Mouse (Mus musculus) CD4-positive, CD25-positive, alpha-beta regulatory T cell, adult 2 months (primary cell): Measurements from ENCODE around the gene Gpr26.

Experiments used
- DNase-seq: peaks from one replicate; pipeline ENCODE4 v3.0.0-alpha.2; 2012; ENCODE audit warnings: low read depth, low spot score

The Gpr26 gene

GRCm38 (mm10) chr7:131966023-131966915 is at the start of gene Gpr26:
Gpr26 (plus strand) TSS chr7:131966460.
- DNase-seq = no peak

DNA sequence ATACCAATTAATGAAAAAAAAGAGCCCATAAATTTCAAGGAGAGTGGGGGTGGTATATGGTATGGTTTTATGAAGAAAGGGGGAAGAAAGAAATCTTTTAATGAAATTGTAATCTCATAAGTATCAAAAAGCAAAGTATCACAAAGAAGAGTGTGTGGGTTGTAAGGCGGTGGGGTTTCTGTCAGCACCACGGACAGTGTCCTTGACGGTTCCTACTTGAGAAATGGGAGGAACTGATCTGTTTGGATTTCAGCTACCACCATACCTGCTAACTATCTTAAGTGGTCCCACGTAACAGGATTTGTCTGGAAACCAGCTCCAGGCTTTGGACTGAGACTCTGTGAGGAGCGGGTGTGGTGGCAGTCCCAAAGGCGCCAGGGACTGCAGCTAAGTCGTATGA is 48.9 kb upstream of the Gpr26 start:
- no peak for DNase-seq

- no peak for DNase-seq
Observed at GRCm38 (mm10) chr7:131927288-131928050, 38.8 kb upstream of the Gpr26 start.

GRCm38 (mm10) chr7:131937611-131938010 is 28.6 kb upstream of the Gpr26 start:
- no peak for DNase-seq

GRCm38 (mm10) chr7:131951131-131951530 is 15.1 kb upstream of the Gpr26 start:
- DNase-seq = no peak

GRCm38 (mm10) chr7:131953402-131953801 is 12.9 kb upstream of the Gpr26 start:
- no peak for DNase-seq

DNA sequence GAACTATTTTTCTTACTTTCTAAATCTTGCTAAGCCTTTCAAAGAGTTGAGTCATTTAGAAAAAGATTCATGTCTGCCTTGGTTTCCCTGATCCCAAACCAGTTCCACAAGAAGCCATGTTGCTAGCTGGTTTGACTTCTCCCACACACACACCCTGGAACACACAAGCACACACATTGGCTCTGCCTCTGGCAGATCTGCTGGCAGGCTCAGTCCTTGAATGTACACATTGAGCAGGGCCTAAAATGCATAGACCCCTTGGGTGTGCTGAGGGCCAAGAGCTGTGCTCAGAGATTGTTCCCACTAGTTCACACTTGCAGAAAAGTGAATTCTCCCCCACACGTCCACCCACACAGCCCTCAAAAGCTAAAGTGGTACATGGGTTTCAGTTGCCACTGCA is 7.6 kb upstream of the Gpr26 start:
- no peak for DNase-seq

DNA sequence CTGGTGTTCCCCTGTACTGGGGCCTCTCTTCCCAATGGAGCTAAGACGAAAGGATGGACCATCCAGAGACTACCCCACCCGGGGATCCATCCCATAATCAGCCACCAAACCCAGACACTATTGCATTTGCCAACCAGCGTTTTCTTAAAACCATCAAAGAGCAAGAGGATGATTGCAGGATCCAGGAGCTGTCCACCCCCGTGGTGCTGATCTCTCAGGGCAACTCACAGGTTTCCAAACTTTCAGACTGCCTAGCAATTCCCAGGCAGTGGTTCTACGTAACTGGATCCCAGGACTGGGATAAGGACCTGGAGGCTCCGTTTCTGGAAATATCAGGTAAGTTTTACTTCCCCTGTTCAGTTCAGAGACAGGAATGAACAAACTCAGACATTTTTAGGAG is 5.7 kb upstream of the Gpr26 start:
- DNase-seq = no peak

- DNase-seq = no peak
Observed at GRCm38 (mm10) chr7:131966916-131967494, 745 bp downstream of the Gpr26 start.

DNA sequence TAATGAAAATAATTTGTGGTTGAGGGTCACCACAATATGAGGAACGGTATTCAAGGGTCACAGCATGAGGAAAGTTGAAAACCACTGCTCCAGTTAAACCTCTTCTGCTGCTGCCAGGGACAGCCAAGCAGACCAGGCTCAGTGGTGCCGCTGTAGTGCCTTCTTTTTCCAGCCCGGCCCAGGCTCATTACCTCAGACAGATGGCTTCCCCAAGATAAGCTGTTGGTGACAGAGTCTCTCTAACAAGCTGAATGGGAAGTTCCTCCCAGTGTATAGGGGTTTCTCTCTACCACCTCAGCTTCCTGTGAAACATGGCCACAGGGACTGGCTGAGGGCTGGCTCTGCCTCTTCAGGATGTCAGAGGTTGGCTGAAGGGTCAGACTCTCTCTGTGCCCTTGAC is 4.0 kb downstream of the Gpr26 start:
- DNase-seq = no peak

DNA sequence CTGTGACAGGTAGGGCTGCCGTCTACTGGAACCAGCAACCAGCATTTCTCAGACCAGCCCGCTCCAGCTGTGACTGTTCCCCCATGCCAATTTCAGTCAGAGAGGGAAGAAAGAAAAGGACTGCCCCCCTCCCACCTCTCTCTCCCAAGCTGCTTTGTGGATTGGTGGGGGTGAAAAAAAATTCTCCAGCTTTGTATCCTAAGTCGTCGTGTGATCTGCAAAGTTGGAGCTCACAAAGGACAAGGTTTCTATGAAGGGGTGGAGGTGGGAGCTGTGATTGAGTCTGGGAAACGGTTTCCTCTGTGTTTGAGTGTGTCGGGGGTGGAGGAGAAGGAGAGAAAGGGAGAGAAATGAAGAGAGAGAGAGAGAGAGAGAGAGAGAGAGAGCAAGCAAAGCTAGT is 9.6 kb downstream of the Gpr26 start:
- no peak for DNase-seq

DNA sequence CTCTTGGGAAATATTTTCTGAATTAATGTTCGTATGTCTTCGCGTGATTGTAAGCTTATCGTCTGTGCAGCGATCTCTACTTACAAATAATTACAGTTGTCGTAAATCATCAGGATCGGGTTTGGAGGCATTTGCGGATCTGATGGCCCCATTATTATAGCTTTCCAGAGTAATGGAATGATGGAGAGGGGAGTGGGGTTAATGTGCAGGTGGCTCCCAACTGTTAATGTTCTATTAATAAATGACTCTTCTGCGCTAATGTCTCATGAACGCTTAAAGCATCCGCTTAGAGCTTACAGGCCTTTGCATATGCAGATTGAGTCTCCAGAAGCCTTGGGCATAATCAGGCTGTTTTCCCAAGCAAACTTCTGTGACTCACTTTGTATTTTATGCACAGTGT is 12.3 kb downstream of the Gpr26 start:
- no peak for DNase-seq

DNA sequence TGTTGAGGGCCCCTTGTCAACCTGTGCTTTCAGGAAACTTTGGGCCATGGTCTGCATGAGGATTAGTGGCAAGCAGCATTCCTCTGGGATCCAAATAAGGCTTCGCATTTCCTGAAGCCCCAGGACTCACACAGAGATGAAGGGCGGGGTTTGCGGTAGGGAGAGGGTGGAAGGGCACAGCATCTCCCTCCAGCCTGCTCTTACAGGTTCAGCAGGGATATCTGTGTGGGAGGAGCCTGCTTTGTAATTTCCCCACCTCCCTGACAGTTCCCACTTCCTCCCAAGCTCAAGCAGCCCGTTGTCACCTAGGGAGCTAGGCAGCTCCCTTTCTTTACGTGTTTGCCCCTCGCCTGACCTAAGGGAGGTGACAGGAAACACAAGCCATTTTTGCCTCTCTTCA is 22.8 kb downstream of the Gpr26 start:
- DNase-seq = no peak

DNA sequence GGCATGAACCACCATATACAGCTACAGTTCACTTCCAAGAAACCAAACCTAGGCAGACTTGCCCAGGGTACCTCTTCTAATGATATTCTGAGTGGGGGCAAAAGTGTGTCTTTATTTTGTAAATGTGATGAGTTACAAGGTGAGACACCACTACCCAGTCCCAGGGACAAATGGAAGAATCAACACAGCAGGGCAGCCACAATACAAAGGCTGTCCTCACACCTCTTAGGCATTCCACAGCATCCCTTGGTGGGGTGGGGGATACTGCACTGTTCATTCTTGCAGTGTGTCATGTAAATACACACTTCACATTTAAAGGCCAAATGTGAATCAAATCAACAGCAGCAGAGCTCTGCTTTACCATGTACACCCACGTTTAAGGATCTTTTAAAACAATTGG is 26.0 kb downstream of the Gpr26 start:
- DNase-seq = no peak

DNA sequence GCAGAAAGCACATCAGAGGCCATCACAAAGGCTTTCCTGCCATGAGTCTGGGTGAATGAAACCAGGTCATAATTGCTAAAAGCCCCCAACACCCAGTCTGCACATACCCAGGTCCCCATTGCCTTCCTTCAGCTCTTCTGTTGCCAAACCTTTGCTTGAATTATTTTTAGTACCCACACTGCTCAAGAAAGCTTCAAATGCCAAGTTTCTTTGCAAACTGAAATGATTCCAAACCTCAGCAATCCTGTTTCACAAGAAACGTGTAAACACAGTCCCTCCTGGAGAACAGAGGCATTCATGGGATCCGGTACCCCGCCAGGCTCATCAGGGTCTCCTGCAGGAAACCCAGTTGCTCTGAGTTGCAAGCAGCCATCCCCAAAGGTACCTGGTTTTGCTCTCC is 26.6 kb downstream of the Gpr26 start:
- no peak for DNase-seq

- no peak for DNase-seq
Observed at GRCm38 (mm10) chr7:132005996-132006696, 39.9 kb downstream of the Gpr26 start.

DNA sequence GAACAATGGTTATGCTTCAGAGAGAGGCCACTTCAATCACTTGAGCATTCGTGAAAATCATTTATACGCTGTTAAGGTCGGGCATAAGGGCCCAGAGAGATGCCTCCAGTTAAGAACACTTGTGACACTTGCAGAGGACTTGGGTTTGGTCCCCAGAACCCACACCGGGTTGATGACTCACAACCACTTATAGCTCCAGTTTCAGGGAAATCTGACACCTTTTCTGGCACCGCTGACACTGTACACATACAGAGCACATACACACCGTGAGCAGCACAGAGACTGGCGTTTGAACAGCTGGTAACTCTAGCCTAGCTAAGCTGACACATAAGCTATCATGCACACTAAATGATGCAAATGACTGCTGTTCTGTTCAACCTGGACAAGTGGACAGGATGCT is 42.7 kb downstream of the Gpr26 start:
- DNase-seq = no peak

DNA sequence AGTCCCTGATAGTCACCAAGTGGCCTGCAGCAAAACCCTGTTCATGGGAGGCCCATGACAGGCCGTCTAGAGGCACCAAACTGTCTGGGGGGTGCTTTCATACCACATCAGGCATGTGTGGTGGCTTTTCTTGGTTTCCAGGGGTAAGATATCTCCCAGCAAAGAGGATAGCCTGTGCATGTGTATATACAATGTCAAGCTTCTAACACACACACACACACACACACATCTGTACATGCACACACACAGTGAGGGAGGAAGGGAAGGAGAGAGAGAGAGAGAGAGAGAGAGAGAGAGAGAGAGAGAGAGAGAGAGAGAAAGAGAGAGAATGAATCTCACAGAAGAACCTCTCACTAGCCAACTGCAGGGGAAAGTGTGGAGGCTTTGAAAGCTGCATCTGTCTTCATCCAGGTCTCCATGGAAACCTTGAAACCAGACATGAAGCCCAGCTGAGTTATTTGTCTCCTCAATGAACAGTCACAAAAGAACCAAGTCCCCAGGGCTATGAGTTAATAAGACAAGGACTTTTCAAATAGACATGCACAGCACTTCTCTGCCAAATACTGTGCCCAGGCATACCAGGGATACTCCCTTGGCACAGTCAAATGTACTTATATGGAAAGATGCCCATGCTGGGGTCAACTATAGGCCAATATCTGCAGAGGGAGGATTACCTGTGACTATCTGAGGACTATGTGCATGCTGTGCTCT is 46.9 kb downstream of the Gpr26 start:
- no peak for DNase-seq

DNA sequence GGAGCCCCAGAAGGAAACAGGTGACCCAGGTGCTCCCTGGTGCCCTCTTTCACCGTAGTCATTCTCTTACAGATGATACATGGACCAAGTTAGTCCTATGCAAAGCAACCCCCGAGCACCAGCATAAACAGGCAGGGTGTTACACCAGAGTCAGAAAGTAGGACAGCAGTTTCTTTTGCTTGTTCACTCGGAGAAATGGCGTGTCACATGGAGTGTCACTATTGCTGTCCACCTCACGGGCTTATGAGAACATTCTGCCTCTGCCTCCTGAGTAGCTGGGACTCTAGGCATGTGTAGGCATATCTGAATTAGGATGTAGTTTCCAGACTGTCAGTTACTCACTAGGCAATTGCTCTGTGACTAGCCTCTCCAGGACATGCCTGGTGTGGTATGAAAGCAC is 47.7 kb downstream of the Gpr26 start:
- no peak for DNase-seq

DNA sequence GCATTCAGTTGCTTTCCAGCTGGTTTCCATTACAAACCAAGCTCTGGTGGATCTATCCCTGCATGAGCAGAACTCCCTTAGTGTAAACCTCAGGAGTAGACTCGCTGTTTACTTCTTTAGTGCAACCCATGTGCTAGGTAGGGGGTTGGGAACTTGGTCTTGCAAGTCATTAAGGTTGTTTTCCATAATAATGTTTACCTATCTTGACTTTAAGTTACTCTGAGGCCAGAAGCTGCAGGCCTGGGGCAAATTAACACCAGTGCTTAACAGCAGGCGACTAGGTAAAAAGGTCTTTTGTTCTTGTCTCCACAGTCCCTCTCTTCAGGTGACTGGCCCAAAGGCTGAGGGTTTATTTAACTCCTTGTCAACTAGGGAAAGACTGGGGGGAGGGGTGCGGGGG is 48.9 kb downstream of the Gpr26 start:
- no peak for DNase-seq

- DNase-seq = no peak
Observed at GRCm38 (mm10) chr7:132015933-132016332, 49.7 kb downstream of the Gpr26 start.
